Mouse (Mus musculus): ENCODE data around the gene Zhx3. TPM values are rescaled to one million over a fixed set of nuclear protein-coding genes. Genes with fewer than 3 reads are reported as not detected.

Zhx3 gene
- polyA plus RNA-seq, 1 experiment from 2014 or later: 9.8 TPM

DNA sequence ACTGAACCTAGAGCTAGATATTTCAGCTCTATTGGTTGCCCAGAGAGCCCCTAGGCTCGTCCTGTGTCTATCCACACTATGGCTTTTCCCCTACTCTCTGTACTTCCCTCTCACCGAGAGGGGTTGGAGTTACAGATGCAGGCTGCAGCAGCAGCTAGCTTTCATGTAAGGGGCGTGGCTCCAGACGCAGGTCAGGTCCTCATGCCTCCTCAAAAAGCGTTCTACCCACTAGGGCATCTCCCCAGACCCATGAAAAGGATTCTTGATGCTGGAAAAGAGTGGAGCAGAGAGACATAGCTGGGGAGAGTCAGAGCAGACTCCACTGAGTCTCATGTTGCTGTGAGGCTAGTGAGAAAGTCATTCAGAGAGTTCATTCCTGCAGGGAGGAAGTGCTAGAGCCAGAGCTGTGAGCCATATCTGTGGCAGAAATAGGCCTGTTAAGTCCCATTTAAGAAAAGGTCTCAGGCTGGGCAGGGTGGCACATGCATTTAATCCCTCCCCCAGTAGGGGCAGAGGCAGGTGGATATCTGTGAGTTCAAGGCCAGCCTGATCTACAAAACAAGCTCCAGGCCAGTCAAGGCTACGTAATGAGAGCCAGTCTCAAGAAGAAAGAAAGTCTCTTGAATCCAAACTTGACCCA lies 8.8 kb upstream of the Zhx3 start:
- no peak overlapping the region for H3K9ac ChIP-seq
- H3K4me3 ChIP-seq: no peak overlapping the region
- H3K9me3 ChIP-seq (replicated peaks): no peaks in the 10 kb centered on the region
- WGBS: 50% methylated on average over 6 of the region's 6 CpGs
- peaks cover 17% of the 10 kb centered on the region for H3K4me1 ChIP-seq (replicated peaks)
- no peaks in the 10 kb centered on the region for H3K36me3 ChIP-seq
- H3K27ac ChIP-seq (ENCODE audit: poor library complexity, severe bottlenecking): no peak overlapping the region
- ATAC-seq (ENCODE audit: insufficient number of reproducible peaks, low FRiP score): no peak
- no peaks in the 10 kb centered on the region for H3K27me3 ChIP-seq (replicated peaks)
- H3K4me2 ChIP-seq: no peak overlapping the region

DNA sequence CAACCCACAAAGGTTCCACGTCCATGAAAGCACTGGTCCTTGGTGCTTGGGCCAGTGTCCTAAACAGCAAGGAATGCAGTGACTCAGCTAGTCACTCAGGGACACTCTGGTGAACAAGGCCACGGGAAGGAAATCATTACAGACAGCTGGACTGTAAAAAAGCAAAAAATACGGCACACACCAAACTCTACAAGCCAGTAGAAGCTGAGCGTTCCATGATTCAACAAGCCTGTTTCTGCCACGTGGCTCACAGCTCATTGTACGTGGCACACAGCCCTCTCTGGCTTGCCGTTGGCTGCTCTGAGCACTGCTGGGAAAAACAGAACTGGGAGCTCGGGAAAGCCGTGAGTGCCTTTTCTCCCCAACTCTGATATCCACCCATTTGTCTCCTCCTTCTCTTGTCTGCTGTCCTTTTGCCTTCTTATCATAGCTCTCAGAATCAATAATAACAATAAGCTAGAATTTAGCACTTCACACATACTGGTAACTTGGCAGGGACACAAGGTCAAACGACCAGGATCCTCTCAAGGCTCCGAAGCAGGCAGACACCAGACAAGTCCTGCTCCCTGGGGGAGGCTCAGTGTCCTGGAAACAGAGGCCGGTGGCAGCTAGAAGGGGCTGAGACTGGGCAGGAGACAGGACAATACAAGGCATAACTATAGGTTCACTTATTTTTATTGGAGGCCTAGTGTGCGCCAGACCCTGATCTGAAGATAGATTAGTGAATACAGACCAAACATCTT lies 7.8 kb upstream of the Zhx3 start, which contains the start of gene Lpin3:
Gene Lpin3, plus strand, starts transcription at position 218 of the 743 bp plus-strand sequence.
- no peak for ATAC-seq (ENCODE audit: insufficient number of reproducible peaks, low FRiP score)

DNA sequence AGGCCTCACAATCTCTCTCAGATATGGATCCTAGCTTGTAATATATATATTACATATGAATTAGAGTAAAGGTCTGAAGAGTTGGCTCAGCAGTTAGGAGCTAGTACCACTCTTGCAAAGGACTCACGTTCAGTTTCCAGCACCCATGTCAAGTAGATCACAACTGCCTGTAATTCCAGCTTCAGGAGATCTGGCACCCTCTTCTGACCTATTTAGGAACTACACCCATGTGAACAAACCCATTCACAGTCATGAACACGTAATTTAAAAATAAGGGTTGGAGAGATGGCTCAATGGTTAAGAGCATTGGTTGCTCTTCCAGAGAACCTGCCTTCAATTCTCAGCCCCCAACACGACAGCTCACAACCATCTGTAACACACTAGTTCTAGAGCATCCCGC lies 3.3 kb upstream of the Zhx3 start:
- Histone ChIP-seq H3K4me3 (no peak overlapping the region), H3K36me3 (no peaks in the 10 kb centered on the region), H3K9me3 (replicated peaks) (no peaks in the 10 kb centered on the region; the same call in 1 of the 2 replicates), H3K9ac (no peak overlapping the region), H3K4me1 (replicated peaks) (peaks cover 19% of the 10 kb centered on the region), H3K4me2 (no peak overlapping the region), H3K27me3 (replicated peaks) (no peaks in the 10 kb centered on the region), H3K27ac (ENCODE audit: poor library complexity, severe bottlenecking) (no peak overlapping the region)
- 79% methylated on average over 4 of the region's 4 CpGs for WGBS
- ATAC-seq (ENCODE audit: insufficient number of reproducible peaks, low FRiP score): no peak

More for the DNA sequence above, 7.8 kb upstream of the Zhx3 start, which contains the start of gene Lpin3:
- Histone ChIP-seq H3K27ac (ENCODE audit: poor library complexity, severe bottlenecking) (no peak within 1 kb of the TSS), H3K27me3 (replicated peaks) (no peaks in the 10 kb centered on the region), H3K36me3 (no peaks in the 10 kb centered on the region), H3K4me1 (replicated peaks) (peaks cover 17% of the 10 kb centered on the region), H3K4me2 (no peak within 1 kb of the TSS), H3K9me3 (replicated peaks) (no peaks in the 10 kb centered on the region; the same call in 1 of the 2 replicates), H3K4me3 (no peak within 1 kb of the TSS), H3K9ac (no peak within 1 kb of the TSS)
- WGBS: 44% methylated on average over 13 of the region's 13 CpGs

DNA sequence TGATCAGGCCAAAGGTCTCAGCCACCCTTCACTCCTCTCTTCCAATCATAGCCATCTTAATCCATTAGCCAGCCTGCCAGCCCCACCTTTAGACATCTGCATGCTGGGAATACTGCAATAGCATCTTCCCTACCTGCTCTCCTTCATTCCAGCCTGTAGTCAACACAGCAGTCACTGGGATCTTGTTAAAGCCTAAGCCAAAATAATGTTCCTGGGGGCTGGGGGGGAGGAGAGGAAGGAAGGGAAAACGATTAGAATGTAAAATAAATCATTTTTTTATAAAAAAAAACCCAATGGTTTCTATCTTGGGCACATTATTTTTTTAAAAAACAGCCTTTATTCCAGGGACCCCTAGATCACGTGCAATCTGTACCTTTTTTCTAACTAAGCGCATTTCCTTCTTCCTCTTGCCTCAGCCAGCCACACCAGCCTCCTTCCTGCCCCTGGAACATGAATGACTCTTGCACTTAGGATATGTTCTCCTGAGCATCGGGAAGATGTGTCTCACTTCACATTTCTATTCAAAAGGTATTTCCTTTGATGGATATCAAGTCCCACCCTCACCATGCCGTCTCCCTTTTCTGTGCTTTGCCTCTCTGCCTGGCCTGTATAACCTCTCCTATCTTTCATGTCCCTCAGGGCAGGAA lies 1.6 kb upstream of the Zhx3 start:
- Histone ChIP-seq H3K27me3 (replicated peaks) (no peaks in the 10 kb centered on the region), H3K4me1 (replicated peaks) (peaks cover 7% of the 10 kb centered on the region), H3K9me3 (replicated peaks) (no peaks in the 10 kb centered on the region; the same call in 1 of the 2 replicates), H3K4me2 (no peak overlapping the region), H3K27ac (ENCODE audit: poor library complexity, severe bottlenecking) (no peak overlapping the region), H3K9ac (no peak overlapping the region), H3K4me3 (no peak overlapping the region), H3K36me3 (no peaks in the 10 kb centered on the region)
- 70% methylated on average over 5 of the region's 5 CpGs for WGBS
- ATAC-seq (ENCODE audit: insufficient number of reproducible peaks, low FRiP score): no peak

DNA sequence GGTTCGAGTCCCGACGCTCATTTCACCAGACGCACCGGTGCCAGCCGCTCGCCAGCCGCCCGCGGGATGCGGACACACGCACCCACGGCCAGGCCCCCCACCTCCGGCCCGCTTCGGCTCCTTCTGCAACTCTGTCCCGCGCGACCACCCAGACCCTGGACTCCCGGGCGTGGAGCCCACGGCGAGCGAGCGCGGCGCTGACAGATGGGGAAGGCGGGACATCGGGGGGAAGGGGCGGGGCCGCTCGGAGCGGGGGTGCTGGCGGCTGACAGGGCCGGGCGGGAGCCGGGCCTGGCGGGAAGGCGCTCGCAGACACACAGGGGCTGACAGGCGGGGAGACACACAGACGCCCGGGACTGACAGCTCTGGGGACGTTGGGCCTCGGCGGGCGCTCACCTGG lies 403 bp downstream of the Zhx3 start:
- peaks cover 7% of the 10 kb centered on the region for H3K4me1 ChIP-seq (replicated peaks)
- peak overlapping the region; percentile 77 for H3K4me2 ChIP-seq
- H3K9me3 ChIP-seq (replicated peaks): no peaks in the 10 kb centered on the region; the same call in 1 of the 2 replicates
- 0% methylated on average over 47 of the region's 47 CpGs for WGBS
- peak; percentile 91 for ATAC-seq (ENCODE audit: insufficient number of reproducible peaks, low FRiP score)
- H3K4me3 ChIP-seq: peak overlapping the region; percentile 87
- H3K27ac ChIP-seq (ENCODE audit: poor library complexity, severe bottlenecking): peak overlapping the region; percentile 97
- no peaks in the 10 kb centered on the region for H3K27me3 ChIP-seq (replicated peaks)
- no peaks in the 10 kb centered on the region for H3K36me3 ChIP-seq
- peak overlapping the region; percentile 98 for H3K9ac ChIP-seq

DNA sequence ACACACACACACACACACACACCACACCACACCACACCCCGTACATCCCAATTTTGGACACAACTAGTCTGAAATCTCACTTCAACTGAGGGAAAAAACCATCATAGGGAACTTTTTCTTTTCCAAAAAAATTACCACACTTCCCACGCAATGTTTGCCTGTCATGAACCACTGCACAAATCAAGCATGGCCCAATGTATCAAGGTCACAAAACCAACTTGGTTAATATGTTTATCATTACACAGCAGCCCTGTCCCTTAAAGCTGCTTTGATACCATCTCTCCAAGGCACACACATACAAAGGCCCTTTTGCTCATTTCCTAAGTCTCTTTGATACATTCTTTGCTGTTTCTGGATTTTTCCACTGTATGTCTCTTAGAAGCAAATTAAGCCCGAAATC lies 1.5 kb downstream of the Zhx3 start:
- 89% methylated on average over 3 of the region's 3 CpGs for WGBS
- Histone ChIP-seq H3K9ac (no peak overlapping the region), H3K4me3 (no peak overlapping the region), H3K27me3 (replicated peaks) (no peaks in the 10 kb centered on the region), H3K4me1 (replicated peaks) (peaks cover 7% of the 10 kb centered on the region), H3K27ac (ENCODE audit: poor library complexity, severe bottlenecking) (no peak overlapping the region), H3K36me3 (no peaks in the 10 kb centered on the region), H3K9me3 (replicated peaks) (no peaks in the 10 kb centered on the region; the same call in 1 of the 2 replicates), H3K4me2 (no peak overlapping the region)
- no peak for ATAC-seq (ENCODE audit: insufficient number of reproducible peaks, low FRiP score)

DNA sequence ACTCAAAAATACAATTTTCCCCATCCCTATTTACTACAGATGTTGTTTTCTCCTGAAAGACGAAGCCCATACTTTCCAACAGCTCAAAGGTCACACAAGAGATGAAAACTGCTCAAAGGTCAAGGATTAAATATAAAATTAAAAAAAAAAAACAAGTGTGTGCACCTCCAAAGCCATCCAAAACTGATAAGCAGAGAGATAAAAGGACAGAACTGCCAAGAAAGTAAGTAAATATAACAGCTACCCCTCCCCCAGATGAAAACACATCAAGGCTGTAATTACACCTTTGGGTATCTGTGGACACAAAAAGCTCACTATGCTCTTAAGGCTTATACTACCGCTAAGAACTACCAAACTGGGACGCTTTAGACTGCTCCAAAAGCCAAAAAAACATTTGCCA lies 3.4 kb downstream of the Zhx3 start:
- ATAC-seq (ENCODE audit: insufficient number of reproducible peaks, low FRiP score): no peak
- peaks cover 7% of the 10 kb centered on the region for H3K4me1 ChIP-seq (replicated peaks)
- no peaks in the 10 kb centered on the region for H3K27me3 ChIP-seq (replicated peaks)
- H3K9me3 ChIP-seq (replicated peaks): no peaks in the 10 kb centered on the region
- no peak overlapping the region for H3K4me2 ChIP-seq
- H3K9ac ChIP-seq: no peak overlapping the region
- H3K27ac ChIP-seq (ENCODE audit: poor library complexity, severe bottlenecking): no peak overlapping the region
- H3K4me3 ChIP-seq: no peak overlapping the region
- 73% methylated on average over 3 of the region's 3 CpGs for WGBS
- H3K36me3 ChIP-seq: no peaks in the 10 kb centered on the region

DNA sequence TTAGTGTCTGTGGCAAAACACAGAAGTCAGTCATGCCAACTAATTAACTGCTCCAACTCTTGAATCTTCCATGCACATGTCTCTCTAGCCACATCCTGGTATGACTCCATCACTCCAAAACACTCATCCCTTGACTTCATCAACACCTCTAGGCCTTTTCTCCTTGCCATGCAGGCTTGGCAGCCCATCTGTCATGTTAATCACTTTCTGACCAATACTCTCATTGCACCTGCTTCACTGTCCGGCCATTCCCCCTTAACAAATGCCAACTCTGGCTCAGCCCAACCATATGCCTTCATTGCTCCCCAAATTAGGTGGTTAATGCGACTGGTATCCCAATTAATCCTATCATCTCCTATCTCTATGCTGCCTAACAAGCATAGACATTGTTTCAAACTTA lies 7.5 kb downstream of the Zhx3 start:
- no peak overlapping the region for H3K27ac ChIP-seq (ENCODE audit: poor library complexity, severe bottlenecking)

DNA sequence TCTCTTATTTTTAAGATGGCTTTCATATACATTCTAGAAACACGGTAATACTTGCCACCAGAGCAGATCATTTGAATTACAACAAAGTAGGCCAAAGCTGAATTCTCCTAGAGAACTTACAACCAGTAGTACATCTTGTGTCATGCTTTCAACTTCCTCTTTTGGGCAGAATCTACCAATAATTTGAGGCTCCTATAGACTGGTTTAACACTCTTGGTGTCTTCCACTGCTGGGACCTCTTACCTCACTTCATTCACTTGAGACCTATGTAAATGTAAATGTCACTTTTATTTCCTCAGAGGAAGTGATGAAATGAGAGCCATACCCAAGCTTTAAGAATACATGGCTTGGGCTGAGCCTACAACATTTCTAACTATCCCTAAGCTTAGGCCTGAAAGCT lies 8.7 kb downstream of the Zhx3 start:
- Histone ChIP-seq H3K4me3 (no peak overlapping the region), H3K27ac (ENCODE audit: poor library complexity, severe bottlenecking) (no peak overlapping the region), H3K9me3 (replicated peaks) (no peaks in the 10 kb centered on the region), H3K36me3 (no peaks in the 10 kb centered on the region), H3K4me1 (replicated peaks) (0 out of 2 replicates have a peak, but pooled peaks cover 3% of the 10 kb centered on the region), H3K9ac (no peak overlapping the region), H3K4me2 (no peak overlapping the region), H3K27me3 (replicated peaks) (no peaks in the 10 kb centered on the region)
- ATAC-seq (ENCODE audit: insufficient number of reproducible peaks, low FRiP score): no peak
- 80% methylated on average over 1 of the region's 1 CpGs for WGBS

More for the DNA sequence above, 7.5 kb downstream of the Zhx3 start:
- H3K4me3 ChIP-seq: no peak overlapping the region
- H3K9me3 ChIP-seq (replicated peaks): no peaks in the 10 kb centered on the region
- H3K4me2 ChIP-seq: no peak overlapping the region
- WGBS: 77% methylated on average over 2 of the region's 2 CpGs
- no peak overlapping the region for H3K9ac ChIP-seq
- no peak for ATAC-seq (ENCODE audit: insufficient number of reproducible peaks, low FRiP score)
- 0 out of 2 replicates have a peak, but pooled peaks cover 1% of the 10 kb centered on the region for H3K4me1 ChIP-seq (replicated peaks)
- no peaks in the 10 kb centered on the region for H3K36me3 ChIP-seq
- H3K27me3 ChIP-seq (replicated peaks): no peaks in the 10 kb centered on the region

DNA sequence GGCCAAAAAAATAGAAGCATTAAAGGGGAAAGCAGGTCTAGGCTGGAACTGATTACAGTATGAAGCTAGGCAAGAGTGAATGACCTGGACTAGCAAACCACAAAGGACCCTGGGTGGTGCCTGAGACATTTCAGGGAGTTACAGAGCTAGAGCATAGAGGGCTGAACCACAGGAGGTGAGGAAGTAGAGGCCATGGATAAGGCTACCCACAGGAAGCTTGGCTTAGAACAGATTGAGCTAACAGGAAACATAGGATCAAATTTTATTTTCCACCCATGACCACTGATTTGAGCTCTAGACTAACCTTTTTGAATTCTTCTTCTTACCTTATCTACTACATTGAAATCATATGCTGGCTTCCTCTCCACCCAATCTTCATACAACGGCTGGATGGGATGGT lies 12.4 kb downstream of the Zhx3 start:
- Histone ChIP-seq H3K4me2 (no peak overlapping the region), H3K27ac (ENCODE audit: poor library complexity, severe bottlenecking) (no peak overlapping the region), H3K36me3 (no peaks in the 10 kb centered on the region), H3K4me3 (no peak overlapping the region), H3K9me3 (replicated peaks) (no peaks in the 10 kb centered on the region), H3K27me3 (replicated peaks) (no peaks in the 10 kb centered on the region), H3K9ac (no peak overlapping the region), H3K4me1 (replicated peaks) (peaks cover 7% of the 10 kb centered on the region; the same call in 1 of the 2 replicates)
- ATAC-seq (ENCODE audit: insufficient number of reproducible peaks, low FRiP score): no peak
- WGBS: 62% methylated on average over 1 of the region's 1 CpGs
